Mouse (Mus musculus) stomach, postnatal 0 days (tissue): ENCODE results near the gene Sh3pxd2b. TPM values are rescaled to one million over a fixed set of nuclear protein-coding genes. Genes with fewer than 3 reads are reported as not detected.

Source experiments
- ATAC-seq: fragments of 200-750 bp; cut with Nextera tagmentation; 2 replicates; pipeline ENCODE4 v1.8.0; 2017; ENCODE audit not compliant: low FRiP score, low TSS enrichment
- DNase-seq: peaks from one replicate; pipeline ENCODE4 v3.0.0-alpha.2; 2016; ENCODE audit warnings: low spot score
- H3K27ac ChIP-seq: fragments of 300-500 bp; sonication (generic); replicated peaks from 2 replicates; pipeline ENCODE4 v1.5.1; 2014; ENCODE audit warnings: mild to moderate bottlenecking, control low read depth
- H3K27me3 ChIP-seq: fragments of 300-500 bp; sonication (generic); 2 replicates; pipeline ENCODE4 v1.6.1; 2014; ENCODE audit warnings: low read length; ENCODE audit not compliant: control insufficient read depth, insufficient read depth
- H3K36me3 ChIP-seq: fragments of 300-500 bp; sonication (generic); 2 replicates; pipeline ENCODE4 v1.6.1; 2014; ENCODE audit warnings: low read length, mixed read lengths; ENCODE audit not compliant: control insufficient read depth, insufficient read depth
- H3K4me1 ChIP-seq: fragments of 300-500 bp; sonication (generic); replicated peaks from 2 replicates; pipeline ENCODE4 v1.6.1; 2014; ENCODE audit warnings: antibody characterized with exemption; ENCODE audit not compliant: control insufficient read depth, insufficient read depth
- H3K4me2 ChIP-seq: fragments of 300-500 bp; sonication (generic); replicated peaks from 2 replicates; pipeline ENCODE4 v1.6.1; 2014; ENCODE audit warnings: low read depth, mild to moderate bottlenecking, control low read depth, moderate library complexity
- H3K4me3 ChIP-seq: fragments of 300-500 bp; sonication (generic); 2 replicates; pipeline ENCODE4 v1.5.1; 2014; ENCODE audit warnings: low read depth, low read length, control low read depth
- H3K9ac ChIP-seq: fragments of 300-500 bp; sonication (generic); 2 replicates; pipeline ENCODE4 v1.6.1; 2014; ENCODE audit warnings: mild to moderate bottlenecking, low read length, control low read depth, mixed read lengths
- H3K9me3 ChIP-seq: fragments of 300-500 bp; sonication (generic); 2 replicates; pipeline ENCODE4 v1.6.1; 2016; ENCODE audit warnings: low read length; ENCODE audit not compliant: control insufficient read depth
- CTCF ChIP-seq: IDR thresholded peaks from 2 replicates; pipeline ENCODE4 v1.5.1; 2016; ENCODE audit warnings: antibody characterized with exemption, low read depth, mild to moderate bottlenecking, moderate library complexity
- EP300 ChIP-seq: optimal IDR thresholded peaks from 2 replicates; pipeline ENCODE3; 2016; ENCODE audit warnings: antibody characterized with exemption
- WGBS: fragments of 180-500 bp; shearing (Covaris S2); extraction: QIAGEN DNeasy Blood & Tissue Kit; methylation state at CpG from one replicate; pipeline ENCODE4 v1.1.7; 2014; 5-methylcytosine and 5-hydroxymethylcytosine counted together
- polyA plus RNA-seq: library from polyadenylated mRNA; unstranded; fragments of >200 nt; fragmentation: Nextera tagmentation; extraction: Ambion mirVana; gene quantifications from 2 replicates; pipeline ENCODE4 v1.2.1, GENCODE M21; 2015

Sh3pxd2b gene
- polyA plus RNA-seq, 1 experiment from 2014 or later, result 5.0 TPM

DNA sequence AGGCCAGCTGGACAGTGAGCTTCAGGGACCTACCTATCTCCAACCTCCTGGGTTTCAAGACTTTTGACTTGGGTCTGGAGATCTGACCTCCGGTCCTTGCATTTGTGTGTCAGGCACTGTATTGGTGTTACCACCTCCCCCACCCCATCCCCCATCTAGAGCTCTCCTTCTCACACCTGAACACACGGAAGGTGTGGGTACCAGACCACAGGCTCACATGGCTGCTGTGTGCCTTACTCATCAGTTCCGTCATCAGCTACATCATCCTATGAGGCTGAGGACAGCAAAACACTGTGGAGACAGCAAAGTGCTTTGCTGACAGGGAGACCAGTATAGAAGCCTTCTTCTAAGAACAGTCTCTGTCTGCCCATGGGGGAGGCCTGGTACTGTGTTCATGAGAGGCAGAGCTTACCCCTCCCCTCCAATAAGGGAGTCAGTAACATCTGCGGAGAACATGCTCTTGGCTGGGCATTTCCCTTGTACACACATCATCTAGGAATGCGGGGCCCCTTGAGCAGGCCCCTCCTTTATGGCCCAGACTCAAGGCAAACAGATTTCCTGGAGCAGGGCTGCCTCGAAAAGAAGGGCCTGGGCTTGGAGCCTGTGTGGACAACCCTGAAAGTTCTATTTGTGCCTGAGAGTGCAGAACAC lies 87.9 kb downstream of the Sh3pxd2b start:
- no peaks in the 10 kb centered on the region for H3K36me3 ChIP-seq

GRCm38 (mm10) chr11:32442576-32442975 lies 95.0 kb downstream of the Sh3pxd2b start:
- Histone ChIP-seq H3K4me3 (no peak overlapping the region), H3K27ac (no peak overlapping the region), H3K27me3 (no peaks in the 10 kb centered on the region), H3K9me3 (no peaks in the 10 kb centered on the region), H3K4me2 (no peak overlapping the region), H3K4me1 (no peaks in the 10 kb centered on the region), H3K9ac (no peak overlapping the region), H3K36me3 (no peaks in the 10 kb centered on the region)
- TF ChIP-seq CTCF, result no peak
- no peak for TF ChIP-seq EP300
- no peak for DNase-seq
- ATAC-seq, result no peak
- 79% methylated on average over 3 of the region's 3 CpGs for WGBS

More for the DNA sequence above, 87.9 kb downstream of the Sh3pxd2b start:
- Histone ChIP-seq H3K4me2 (no peak overlapping the region), H3K4me3 (no peak overlapping the region), H3K27me3 (no peaks in the 10 kb centered on the region), H3K27ac (peak overlapping the region; percentile 81), H3K9ac (no peak overlapping the region), H3K9me3 (no peaks in the 10 kb centered on the region), H3K4me1 (no peaks in the 10 kb centered on the region)
- 38% methylated on average over 6 of the region's 6 CpGs for WGBS
- TF ChIP-seq CTCF (no peak), EP300 (no peak)
- ATAC-seq (peak; percentile 95), DNase-seq (peak; percentile 79)

DNA sequence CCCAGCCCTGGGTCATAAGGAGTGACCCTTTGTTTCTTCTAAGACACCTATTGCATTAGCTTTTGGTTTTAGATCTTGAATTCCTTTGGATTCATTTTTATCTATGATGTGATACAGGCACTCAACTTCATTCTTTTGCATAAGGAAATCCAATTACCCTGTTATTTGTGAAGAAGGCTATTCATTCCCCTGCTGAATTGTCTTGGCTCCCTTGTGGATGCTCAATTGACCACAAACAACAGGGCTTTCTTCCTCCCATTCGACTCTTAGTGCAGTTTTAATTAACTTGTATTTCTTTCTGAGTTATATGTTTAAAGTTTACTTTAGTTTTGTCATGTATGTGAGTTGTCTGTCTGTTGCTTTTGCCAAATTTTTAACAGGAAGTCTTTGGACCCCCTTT lies 96.6 kb downstream of the Sh3pxd2b start:
- 48% methylated on average over 1 of the region's 1 CpGs for WGBS
- Histone ChIP-seq H3K36me3 (no peaks in the 10 kb centered on the region), H3K4me2 (no peak overlapping the region), H3K27ac (no peak overlapping the region), H3K4me3 (no peak overlapping the region), H3K9me3 (no peaks in the 10 kb centered on the region), H3K27me3 (no peaks in the 10 kb centered on the region), H3K9ac (no peak overlapping the region), H3K4me1 (no peaks in the 10 kb centered on the region)
- ATAC-seq (no peak), DNase-seq (no peak)
- no peak for TF ChIP-seq EP300
- TF ChIP-seq CTCF, result no peak

DNA sequence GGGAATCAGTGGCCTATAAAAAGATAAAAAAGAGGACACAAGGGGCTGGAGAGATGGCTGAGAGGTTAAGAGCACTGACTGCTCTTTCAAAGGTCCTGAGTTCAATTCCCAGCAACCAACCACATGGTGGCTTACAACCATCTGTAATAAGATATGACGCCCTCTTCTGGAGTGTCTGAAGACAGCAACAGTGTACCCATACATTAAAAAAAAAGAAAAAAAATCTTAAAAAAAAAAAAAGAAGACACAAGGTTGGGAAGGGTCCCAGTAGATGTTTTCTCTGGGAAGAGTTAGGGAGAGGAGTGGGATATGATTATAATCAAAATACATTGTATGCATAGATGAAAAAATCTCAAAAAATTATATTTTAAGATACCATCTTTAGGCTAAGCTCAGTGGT lies 97.5 kb downstream of the Sh3pxd2b start:
- no peak overlapping the region for H3K4me3 ChIP-seq
- no peak for ATAC-seq
- 76% methylated on average over 1 of the region's 1 CpGs for WGBS

DNA sequence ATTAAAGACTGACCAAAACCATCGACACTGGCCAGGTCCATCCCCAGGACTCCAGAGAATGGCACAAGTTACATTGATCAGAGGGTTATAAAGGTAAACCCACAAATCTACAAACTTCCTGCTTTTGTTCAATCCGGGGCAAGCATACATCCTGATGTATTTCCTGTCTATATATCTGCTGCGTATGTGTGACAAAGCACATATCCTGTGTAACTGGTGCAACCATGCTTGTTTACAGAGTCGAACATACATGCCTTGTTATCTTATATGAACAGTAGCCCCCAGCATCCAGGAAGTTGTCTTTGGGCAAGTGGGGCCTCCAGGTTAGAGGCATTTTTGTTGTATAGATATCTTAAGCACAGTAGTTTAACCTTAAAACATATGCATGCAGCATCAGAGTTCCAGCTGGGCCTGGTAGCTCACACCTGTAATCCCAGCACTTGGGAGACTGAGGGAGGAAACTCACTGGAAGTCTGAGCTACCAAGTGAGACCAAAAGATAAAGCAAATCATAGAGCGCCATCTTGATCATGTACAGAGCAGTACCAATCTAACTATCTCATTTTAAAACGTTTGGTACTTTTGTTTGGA lies 98.1 kb downstream of the Sh3pxd2b start:
- TF ChIP-seq EP300, result no peak
- TF ChIP-seq CTCF, result no peak
- no peak overlapping the region for H3K27ac ChIP-seq
- no peak overlapping the region for H3K9ac ChIP-seq
- H3K9me3 ChIP-seq, result no peaks in the 10 kb centered on the region
- WGBS, result 71% methylated on average over 6 of the region's 6 CpGs
- H3K27me3 ChIP-seq, result no peaks in the 10 kb centered on the region
- no peak overlapping the region for H3K4me3 ChIP-seq
- no peaks in the 10 kb centered on the region for H3K4me1 ChIP-seq
- no peak for DNase-seq
- no peaks in the 10 kb centered on the region for H3K36me3 ChIP-seq
- no peak for ATAC-seq
- H3K4me2 ChIP-seq, result no peak overlapping the region

More for the DNA sequence above, 97.5 kb downstream of the Sh3pxd2b start:
- Histone ChIP-seq H3K4me2 (no peak overlapping the region), H3K27ac (no peak overlapping the region), H3K9me3 (no peaks in the 10 kb centered on the region), H3K4me1 (no peaks in the 10 kb centered on the region), H3K36me3 (no peaks in the 10 kb centered on the region), H3K9ac (no peak overlapping the region), H3K27me3 (no peaks in the 10 kb centered on the region)
- DNase-seq, result no peak
- TF ChIP-seq EP300 (no peak), CTCF (no peak)

- 8% methylated on average over 1 of the region's 1 CpGs for WGBS
- peak; percentile 35 for DNase-seq
- Histone ChIP-seq H3K9ac (no peak overlapping the region), H3K36me3 (no peaks in the 10 kb centered on the region), H3K27ac (no peak overlapping the region), H3K27me3 (no peaks in the 10 kb centered on the region), H3K4me3 (no peak overlapping the region), H3K4me2 (no peak overlapping the region), H3K9me3 (no peaks in the 10 kb centered on the region), H3K4me1 (no peaks in the 10 kb centered on the region)
- TF ChIP-seq EP300 (no peak), CTCF (peak; percentile 92)
- no peak for ATAC-seq
These were observed 102.6 kb downstream of the Sh3pxd2b start for GRCm38 (mm10) chr11:32450216-32450615.
